Mouse (Mus musculus): ENCODE measurements at regions not wholly inside any gene's neighbourhood (a gene's known extent, or its start where the extent isn't known, plus 50 kb on each side); places are given as distances from the start of the nearest gene placed in this dataset.

- Histone ChIP-seq H3K36me3 (no peaks in the 10 kb centered on the region), H3K4me1 (no peaks in the 10 kb centered on the region; the same call in 1 of the 2 replicates), H3K4me2 (no peak overlapping the region), H3K27ac (no peak overlapping the region), H3K9me3 (no peaks in the 10 kb centered on the region), H3K27me3 (no peaks in the 10 kb centered on the region), H3K9ac (no peak overlapping the region), H3K4me3 (no peak overlapping the region)
- ATAC-seq (ENCODE audit: insufficient number of reproducible peaks, low FRiP score, low TSS enrichment, low read depth) = no peak
- 80% methylated on average over 3 of the region's 3 CpGs for WGBS
These were observed 212.0 kb upstream of the Cdyl start for GRCm38 (mm10) chr13:35447661-35448060.

- Histone ChIP-seq H3K4me2 (no peak overlapping the region), H3K9me3 (no peaks in the 10 kb centered on the region), H3K4me1 (peaks cover 5% of the 10 kb centered on the region; the same call in 1 of the 2 replicates), H3K36me3 (no peaks in the 10 kb centered on the region), H3K27me3 (no peaks in the 10 kb centered on the region), H3K27ac (no peak overlapping the region), H3K9ac (no peak overlapping the region), H3K4me3 (no peak overlapping the region)
- 90% methylated on average over 1 of the region's 1 CpGs for WGBS
- no peak for ATAC-seq (ENCODE audit: insufficient number of reproducible peaks, low FRiP score, low TSS enrichment, low read depth)
These were observed 207.2 kb upstream of the Cdyl start for GRCm38 (mm10) chr13:35452420-35452819.

- H3K9ac ChIP-seq = no peak overlapping the region
- no peak overlapping the region for H3K4me2 ChIP-seq
These were observed 206.3 kb upstream of the Cdyl start for GRCm38 (mm10) chr13:35453222-35453914.

DNA sequence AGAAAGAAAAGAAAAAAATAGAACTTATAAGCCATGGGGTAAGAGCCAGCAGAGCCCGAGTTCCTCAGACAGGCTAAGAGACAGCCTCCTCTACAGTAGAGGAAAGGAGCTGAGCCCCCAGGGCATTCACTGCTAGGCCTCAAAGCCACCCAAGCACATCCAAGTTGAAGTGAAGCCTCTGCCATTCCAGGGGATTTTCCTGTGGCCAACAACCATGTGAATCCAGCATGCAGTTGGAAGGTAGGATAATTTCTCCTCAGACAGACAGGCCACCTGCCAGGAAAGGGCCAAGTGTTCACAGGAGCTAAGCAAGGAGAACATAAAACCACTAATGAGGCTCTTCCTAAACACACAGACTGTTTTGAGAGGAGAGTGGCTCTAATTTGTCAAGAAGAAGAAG is 199.6 kb upstream of the Cdyl start:
- no peak for ATAC-seq (ENCODE audit: insufficient number of reproducible peaks, low FRiP score, low TSS enrichment, low read depth)
- Histone ChIP-seq H3K4me3 (no peak overlapping the region), H3K4me2 (no peak overlapping the region), H3K36me3 (no peaks in the 10 kb centered on the region), H3K4me1 (no peaks in the 10 kb centered on the region), H3K27me3 (no peaks in the 10 kb centered on the region), H3K27ac (no peak overlapping the region), H3K9ac (no peak overlapping the region), H3K9me3 (no peaks in the 10 kb centered on the region)
- 47% methylated on average over 1 of the region's 1 CpGs for WGBS

More at GRCm38 (mm10) chr13:35453222-35453914, 206.3 kb upstream of the Cdyl start:
- no peak overlapping the region for H3K4me3 ChIP-seq
- peaks cover 5% of the 10 kb centered on the region; the same call in 1 of the 2 replicates for H3K4me1 ChIP-seq
- no peaks in the 10 kb centered on the region for H3K9me3 ChIP-seq
- WGBS = 81% methylated on average over 2 of the region's 2 CpGs
- H3K27me3 ChIP-seq = no peaks in the 10 kb centered on the region
- ATAC-seq (ENCODE audit: insufficient number of reproducible peaks, low FRiP score, low TSS enrichment, low read depth) = no peak
- H3K27ac ChIP-seq = 0 out of 2 replicates have a peak overlapping the region, but pooled peaks have one; percentile 4
- no peaks in the 10 kb centered on the region for H3K36me3 ChIP-seq

GRCm38 (mm10) chr13:35463231-35463630 is 196.4 kb upstream of the Cdyl start:
- WGBS = 75% methylated on average over 1 of the region's 1 CpGs
- no peak for ATAC-seq (ENCODE audit: insufficient number of reproducible peaks, low FRiP score, low TSS enrichment, low read depth)

DNA sequence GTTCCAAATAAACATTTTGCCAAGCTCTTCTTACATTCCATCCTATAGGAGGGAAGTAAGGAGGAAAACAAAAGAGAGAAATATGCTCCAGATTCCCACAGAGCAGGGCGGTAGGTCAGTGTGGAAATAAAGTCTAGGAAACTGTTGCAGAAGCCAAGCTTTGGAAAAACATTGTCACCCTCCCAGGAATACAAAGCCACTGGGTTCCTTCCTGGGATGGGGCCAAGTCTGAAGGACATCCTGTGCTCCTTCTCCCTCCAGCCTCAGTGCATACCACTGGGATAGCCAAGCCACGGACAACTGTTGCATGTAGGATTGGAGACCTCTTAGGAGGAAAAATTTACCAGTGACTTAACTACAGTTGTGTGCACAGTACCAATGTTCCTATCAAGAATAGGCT is 195.8 kb upstream of the Cdyl start:
- no peak overlapping the region for H3K4me3 ChIP-seq
- no peak overlapping the region for H3K9ac ChIP-seq
- no peaks in the 10 kb centered on the region for H3K27me3 ChIP-seq
- no peak for ATAC-seq (ENCODE audit: insufficient number of reproducible peaks, low FRiP score, low TSS enrichment, low read depth)
- no peak overlapping the region for H3K4me2 ChIP-seq
- no peak overlapping the region for H3K27ac ChIP-seq
- no peaks in the 10 kb centered on the region for H3K36me3 ChIP-seq
- no peaks in the 10 kb centered on the region for H3K4me1 ChIP-seq
- no peaks in the 10 kb centered on the region for H3K9me3 ChIP-seq
- WGBS = 77% methylated on average over 2 of the region's 2 CpGs

More at GRCm38 (mm10) chr13:35463231-35463630, 196.4 kb upstream of the Cdyl start:
- Histone ChIP-seq H3K9me3 (no peaks in the 10 kb centered on the region), H3K4me2 (no peak overlapping the region), H3K27ac (no peak overlapping the region), H3K4me1 (no peaks in the 10 kb centered on the region), H3K4me3 (no peak overlapping the region), H3K36me3 (no peaks in the 10 kb centered on the region), H3K9ac (no peak overlapping the region), H3K27me3 (no peaks in the 10 kb centered on the region)

- Histone ChIP-seq H3K9me3 (no peaks in the 10 kb centered on the region), H3K9ac (no peak overlapping the region), H3K4me3 (no peak overlapping the region), H3K27me3 (no peaks in the 10 kb centered on the region), H3K4me2 (no peak overlapping the region), H3K4me1 (peaks cover 5% of the 10 kb centered on the region; the same call in 1 of the 2 replicates), H3K36me3 (no peaks in the 10 kb centered on the region), H3K27ac (no peak overlapping the region)
- 50% methylated on average over 11 of the region's 11 CpGs for WGBS
- no peak for ATAC-seq (ENCODE audit: insufficient number of reproducible peaks, low FRiP score, low TSS enrichment, low read depth)
These were observed 190.1 kb upstream of the Cdyl start for GRCm38 (mm10) chr13:35469361-35470198.

DNA sequence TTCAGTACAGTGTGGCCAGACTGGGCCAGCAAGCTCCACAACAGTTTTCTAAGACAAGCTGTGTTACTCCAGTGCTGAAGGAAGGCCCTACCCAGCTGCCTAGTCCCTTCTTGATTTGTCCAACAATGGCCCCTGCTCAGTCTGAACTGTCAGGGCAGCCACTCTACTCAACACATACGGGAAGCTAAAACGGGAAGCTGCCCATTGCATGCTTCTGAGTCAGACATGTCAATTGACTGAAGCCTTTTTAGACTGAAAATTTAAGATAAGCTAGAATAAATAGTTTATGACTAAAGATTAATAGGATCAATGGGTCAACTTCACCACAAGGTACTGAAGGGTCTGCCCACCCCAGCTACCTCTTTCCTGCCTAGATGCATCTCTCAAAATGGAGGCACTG is 181.4 kb upstream of the Cdyl start:
- Histone ChIP-seq H3K27me3 (no peaks in the 10 kb centered on the region), H3K9ac (no peak overlapping the region), H3K4me1 (no peaks in the 10 kb centered on the region), H3K36me3 (no peaks in the 10 kb centered on the region), H3K27ac (no peak overlapping the region), H3K4me2 (no peak overlapping the region), H3K9me3 (no peaks in the 10 kb centered on the region), H3K4me3 (no peak overlapping the region)
- no peak for ATAC-seq (ENCODE audit: insufficient number of reproducible peaks, low FRiP score, low TSS enrichment, low read depth)
- WGBS = 86% methylated on average over 2 of the region's 2 CpGs

DNA sequence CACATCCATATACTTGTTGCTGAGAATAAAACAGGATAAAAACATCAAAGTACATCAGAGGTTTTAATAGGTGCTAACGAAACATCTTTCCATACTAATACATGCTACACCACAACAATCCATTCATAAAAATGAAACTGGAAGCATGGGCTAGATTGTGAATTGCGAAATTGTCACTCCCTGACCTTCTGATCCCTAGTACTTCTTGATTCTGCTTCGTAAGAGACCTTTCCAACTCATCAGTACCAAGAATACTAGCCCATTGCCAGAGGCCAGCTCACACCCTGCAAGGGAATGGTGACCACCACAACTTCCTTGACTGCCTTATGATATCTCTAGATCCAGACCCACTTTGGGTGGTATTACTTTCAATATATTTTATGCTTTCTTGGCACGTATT is 177.3 kb upstream of the Cdyl start:
- Histone ChIP-seq H3K9ac (no peak overlapping the region), H3K4me1 (no peaks in the 10 kb centered on the region), H3K36me3 (no peaks in the 10 kb centered on the region), H3K27me3 (no peaks in the 10 kb centered on the region), H3K27ac (no peak overlapping the region), H3K9me3 (no peaks in the 10 kb centered on the region), H3K4me2 (no peak overlapping the region), H3K4me3 (no peak overlapping the region)
- whole genome bisulfite sequencing = 91% methylated on average over 4 of the region's 4 CpGs
- ATAC-seq (ENCODE audit: insufficient number of reproducible peaks, low FRiP score, low TSS enrichment, low read depth) = no peak

- Histone ChIP-seq H3K4me2 (no peak overlapping the region), H3K27me3 (no peaks in the 10 kb centered on the region), H3K4me1 (no peaks in the 10 kb centered on the region), H3K9ac (no peak overlapping the region), H3K4me3 (no peak overlapping the region), H3K36me3 (no peaks in the 10 kb centered on the region), H3K27ac (no peak overlapping the region), H3K9me3 (no peaks in the 10 kb centered on the region)
- 60% methylated on average over 4 of the region's 4 CpGs for WGBS
- peak; percentile 85; the same call in 1 of the 2 replicates for ATAC-seq (ENCODE audit: insufficient number of reproducible peaks, low FRiP score, low TSS enrichment, low read depth)
These were observed 173.5 kb upstream of the Cdyl start for GRCm38 (mm10) chr13:35486125-35486524.

DNA sequence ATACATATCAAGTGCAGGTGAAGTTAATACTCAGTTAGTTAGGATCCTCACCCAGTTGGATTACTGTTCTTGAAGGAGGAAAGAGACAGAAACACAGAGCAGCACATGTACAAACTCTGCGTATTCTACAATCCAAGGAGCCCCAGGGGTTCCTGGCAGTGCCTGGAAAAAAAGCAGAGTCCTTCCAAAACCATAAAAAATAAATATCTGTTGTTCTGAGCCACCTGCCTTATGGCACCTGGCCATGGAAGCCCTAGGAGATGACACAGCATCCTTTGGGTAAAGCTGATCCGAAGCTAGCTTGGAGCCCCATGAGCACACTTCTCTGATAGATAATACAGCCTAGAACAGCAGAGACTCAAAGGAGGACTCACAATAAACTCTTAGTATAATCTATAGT is 159.9 kb upstream of the Cdyl start:
- H3K4me2 ChIP-seq = no peak overlapping the region
- no peak overlapping the region for H3K4me3 ChIP-seq
- H3K9me3 ChIP-seq = no peaks in the 10 kb centered on the region
- no peaks in the 10 kb centered on the region for H3K36me3 ChIP-seq
- H3K4me1 ChIP-seq = peaks cover 31% of the 10 kb centered on the region
- H3K9ac ChIP-seq = no peak overlapping the region
- H3K27me3 ChIP-seq = no peaks in the 10 kb centered on the region
- no peak for ATAC-seq (ENCODE audit: insufficient number of reproducible peaks, low FRiP score, low TSS enrichment, low read depth)
- 83% methylated on average over 2 of the region's 2 CpGs for WGBS
- no peak overlapping the region for H3K27ac ChIP-seq

DNA sequence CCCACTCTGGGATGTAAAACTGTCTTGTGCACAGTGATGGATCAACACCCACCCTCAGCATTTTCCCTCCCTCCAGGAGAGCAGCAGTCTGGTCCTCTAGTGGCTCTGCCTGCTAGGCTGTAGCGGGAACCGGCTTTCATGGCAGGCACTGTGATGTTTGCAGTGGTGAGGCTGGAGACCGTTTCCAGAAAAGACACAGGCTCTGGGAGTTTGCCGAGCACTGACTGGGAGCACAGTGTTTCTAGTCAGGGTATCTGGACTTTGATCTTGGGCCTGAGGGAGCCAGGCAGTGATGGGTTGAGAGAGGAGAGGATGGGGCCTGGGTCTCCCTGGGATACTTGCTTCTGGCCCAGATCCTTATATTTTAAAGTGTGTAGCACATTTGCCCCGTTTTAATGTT is 158.7 kb upstream of the Cdyl start:
- Histone ChIP-seq H3K4me1 (peaks cover 31% of the 10 kb centered on the region), H3K9me3 (no peaks in the 10 kb centered on the region), H3K4me2 (no peak overlapping the region), H3K36me3 (no peaks in the 10 kb centered on the region), H3K9ac (no peak overlapping the region), H3K4me3 (no peak overlapping the region), H3K27ac (peak overlapping the region; percentile 65), H3K27me3 (no peaks in the 10 kb centered on the region)
- ATAC-seq (ENCODE audit: insufficient number of reproducible peaks, low FRiP score, low TSS enrichment, low read depth) = 0 out of 2 replicates have a peak, but pooled peaks have one; percentile 30
- 22% methylated on average over 5 of the region's 5 CpGs for WGBS

Measured in limb, embryonic 15.5 days (tissue).